Mouse (Mus musculus) E14TG2a.4 (cell line): ENCODE data around the gene Hcn3.

ENCODE experiments used
- H3K27me3 ChIP-seq: 2 replicates; pipeline ENCODE4 v1.6.1; 2014; ENCODE audit warnings: low read length, control low read depth; ENCODE audit not compliant: insufficient read depth
- H3K36me3 ChIP-seq: 2 replicates; pipeline ENCODE4 v1.6.1; 2014; ENCODE audit warnings: low read length, control low read depth; ENCODE audit not compliant: insufficient read depth
- H3K4me1 ChIP-seq: replicated peaks from 2 replicates; pipeline ENCODE4 v1.6.1; 2014; ENCODE audit warnings: low read depth, low read length, control low read depth
- H3K4me3 ChIP-seq: replicated peaks from 2 replicates; pipeline ENCODE4 v1.5.1; 2014; ENCODE audit warnings: mild to moderate bottlenecking, low read length
- H3K9me3 ChIP-seq: 2 replicates; pipeline ENCODE4 v1.6.1; 2014; ENCODE audit warnings: low read length, control low read depth
- CTCF ChIP-seq: conservative IDR thresholded peaks from 2 replicates; pipeline ENCODE4 v1.5.1; 2014; ENCODE audit warnings: low read length
- NANOG ChIP-seq: IDR thresholded peaks from 2 replicates; pipeline ENCODE4 v1.6.1; 2014; ENCODE audit warnings: borderline replicate concordance, low read length, mixed read lengths
- POU5F1 ChIP-seq: IDR thresholded peaks from 2 replicates; pipeline ENCODE4 v1.6.1; 2014; ENCODE audit warnings: low read length, borderline replicate concordance

Hcn3 gene

DNA sequence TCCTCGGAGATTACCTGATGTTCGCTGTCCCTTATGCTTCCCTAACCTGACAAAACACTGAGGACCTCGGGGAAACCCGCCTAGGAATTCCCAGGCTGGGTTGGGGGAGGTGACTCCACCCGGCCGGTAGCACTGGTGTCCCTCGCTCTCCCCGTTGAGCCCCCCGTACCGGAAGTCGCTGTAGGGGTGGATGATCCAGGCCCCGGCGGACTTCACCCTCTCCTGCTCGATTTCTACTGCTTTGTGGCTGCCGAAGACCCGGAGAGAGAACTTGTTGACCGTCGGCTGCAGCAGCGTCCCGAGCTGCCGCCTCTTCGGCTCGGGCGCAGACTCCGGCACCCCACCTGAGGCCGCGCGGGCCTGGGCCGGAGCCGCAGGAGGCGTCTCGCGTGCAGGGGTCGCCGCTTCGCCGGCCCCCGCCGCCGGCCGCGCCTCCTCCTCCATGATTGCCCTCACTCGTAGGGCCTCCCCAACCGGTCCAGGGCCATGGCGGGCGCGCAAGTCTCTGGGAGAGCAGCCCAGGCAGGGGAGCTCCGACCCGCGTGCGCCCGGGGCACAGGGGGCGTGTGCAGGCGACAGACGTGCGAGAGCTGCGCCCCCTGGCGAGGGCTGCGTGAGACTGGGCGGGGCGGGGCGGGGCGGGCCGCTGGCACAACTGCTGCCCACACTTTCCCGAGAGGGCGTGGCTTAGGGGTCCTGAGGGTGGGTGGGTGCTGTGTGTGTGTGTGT, at the start of gene Hcn3:
Hcn3 (minus strand) TSS at position 581 of the 729 bp plus-strand sequence.
- no peak for TF ChIP-seq NANOG
- TF ChIP-seq POU5F1, result no peak
- TF ChIP-seq CTCF, result no peak
- peak within 1 kb of the TSS; percentile 86 for H3K4me3 ChIP-seq
- no peaks in the 10 kb centered on the region for H3K36me3 ChIP-seq

DNA sequence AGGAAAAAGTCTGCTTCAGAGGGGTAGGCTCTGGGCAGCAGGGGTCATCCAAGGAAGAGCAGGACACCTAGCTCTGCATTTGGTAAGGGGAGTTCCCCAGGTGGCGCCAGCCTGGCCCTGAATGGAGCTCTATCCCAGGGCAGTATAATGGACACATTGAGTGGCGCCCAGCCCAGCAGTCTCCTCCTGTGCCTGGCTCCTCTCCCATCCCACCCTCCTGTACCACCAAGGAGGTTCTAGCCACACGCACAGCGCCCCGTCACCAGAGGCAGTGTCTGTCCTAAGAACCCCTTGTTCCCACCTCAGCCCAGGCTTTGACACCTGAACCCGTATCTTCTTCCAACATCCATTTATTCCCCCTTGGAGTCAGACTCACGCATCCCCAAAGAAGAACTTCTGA, 49.7 kb upstream of the Hcn3 start:
- no peak overlapping the region for H3K4me3 ChIP-seq
- no peaks in the 10 kb centered on the region for H3K9me3 ChIP-seq
- H3K36me3 ChIP-seq, result peaks cover 81% of the 10 kb centered on the region
- H3K4me1 ChIP-seq, result peaks cover 51% of the 10 kb centered on the region
- TF ChIP-seq CTCF, result no peak
- no peak for TF ChIP-seq POU5F1
- no peak for TF ChIP-seq NANOG
- H3K27me3 ChIP-seq, result no peaks in the 10 kb centered on the region

More for the DNA sequence above, at the start of gene Hcn3:
- Histone ChIP-seq H3K27me3 (peaks cover 26% of the 10 kb centered on the region), H3K9me3 (no peaks in the 10 kb centered on the region), H3K4me1 (peaks cover 31% of the 10 kb centered on the region)

DNA sequence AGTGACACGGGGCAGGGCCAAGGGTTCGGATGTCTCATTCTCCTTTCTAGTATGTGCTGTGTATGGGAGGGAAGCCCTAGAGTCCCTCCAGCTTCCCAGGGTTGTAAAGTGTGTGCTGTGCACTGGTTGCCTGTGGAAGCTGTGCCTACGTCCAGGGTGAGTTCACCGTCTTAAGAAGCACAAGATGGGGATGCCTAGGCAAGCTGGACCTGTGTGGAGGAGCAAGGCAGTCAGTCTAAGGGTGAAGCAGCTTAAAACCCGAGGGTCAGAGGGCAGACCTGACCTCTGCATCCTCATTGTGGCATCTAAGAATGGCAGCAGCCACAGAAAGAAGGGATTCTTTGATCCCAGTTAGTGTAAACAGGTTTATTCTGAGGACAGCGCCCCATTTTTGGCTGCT, 48.7 kb upstream of the Hcn3 start:
- no peaks in the 10 kb centered on the region for H3K9me3 ChIP-seq
- peaks cover 90% of the 10 kb centered on the region for H3K36me3 ChIP-seq
- no peaks in the 10 kb centered on the region for H3K27me3 ChIP-seq
- H3K4me3 ChIP-seq, result no peak overlapping the region
- peaks cover 51% of the 10 kb centered on the region for H3K4me1 ChIP-seq
- TF ChIP-seq NANOG (no peak), CTCF (no peak), POU5F1 (no peak)

DNA sequence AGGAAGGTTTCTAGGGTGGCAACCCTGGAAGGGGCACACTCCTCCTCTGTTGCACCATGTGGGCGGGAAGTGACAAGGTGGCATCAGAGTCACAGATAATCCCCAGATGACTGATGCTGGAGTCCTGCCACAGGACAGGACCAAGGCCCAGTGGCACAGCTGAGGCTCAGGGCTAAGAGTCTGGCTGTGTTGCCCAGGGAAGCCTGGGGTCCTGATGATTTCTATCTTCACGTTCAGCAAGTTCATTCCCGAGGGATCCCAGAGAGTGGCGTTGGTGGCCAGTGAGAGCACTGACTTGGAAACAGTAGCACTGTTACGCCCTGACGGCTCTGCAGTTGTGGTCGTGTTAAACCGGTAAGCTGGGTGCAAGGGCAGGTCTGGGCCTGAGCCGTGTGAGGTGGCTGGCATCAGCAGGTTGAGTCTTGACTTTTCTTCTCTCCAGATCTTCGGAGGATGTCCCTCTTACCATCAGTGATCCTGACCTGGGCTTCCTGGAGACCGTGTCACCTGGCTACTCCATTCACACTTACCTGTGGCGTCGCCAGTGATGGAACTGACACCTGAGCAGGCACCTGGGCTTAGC, 48.2 kb upstream of the Hcn3 start:
- Histone ChIP-seq H3K9me3 (no peaks in the 10 kb centered on the region), H3K36me3 (peaks cover 91% of the 10 kb centered on the region), H3K27me3 (no peaks in the 10 kb centered on the region), H3K4me1 (peaks cover 53% of the 10 kb centered on the region), H3K4me3 (no peak overlapping the region)
- TF ChIP-seq NANOG, result no peak
- TF ChIP-seq CTCF, result no peak
- TF ChIP-seq POU5F1, result no peak

DNA sequence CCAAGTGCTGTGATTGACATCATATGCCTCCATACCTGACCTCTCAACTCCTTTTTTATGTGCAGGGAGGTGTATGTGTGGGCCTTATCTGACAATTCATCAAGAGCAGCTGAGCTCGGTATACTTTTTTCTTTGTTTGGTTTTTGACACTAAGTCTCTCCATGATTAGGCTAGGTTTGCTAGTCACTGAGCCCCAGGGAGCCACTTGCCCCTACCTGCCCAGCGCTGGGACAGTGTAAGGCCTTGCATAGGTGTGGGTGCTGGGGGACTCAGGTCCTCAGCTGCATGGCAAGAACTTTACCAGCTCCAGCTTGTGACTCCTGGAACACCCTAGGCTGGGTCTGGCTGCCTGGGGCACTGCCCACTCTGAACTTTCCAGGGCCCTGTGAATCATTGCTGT, 46.7 kb upstream of the Hcn3 start:
- H3K36me3 ChIP-seq, result peaks cover 80% of the 10 kb centered on the region
- H3K27me3 ChIP-seq, result no peaks in the 10 kb centered on the region
- H3K9me3 ChIP-seq, result no peaks in the 10 kb centered on the region
- no peak for TF ChIP-seq CTCF
- no peak for TF ChIP-seq NANOG
- no peak for TF ChIP-seq POU5F1
- no peak overlapping the region for H3K4me3 ChIP-seq
- peaks cover 47% of the 10 kb centered on the region for H3K4me1 ChIP-seq

DNA sequence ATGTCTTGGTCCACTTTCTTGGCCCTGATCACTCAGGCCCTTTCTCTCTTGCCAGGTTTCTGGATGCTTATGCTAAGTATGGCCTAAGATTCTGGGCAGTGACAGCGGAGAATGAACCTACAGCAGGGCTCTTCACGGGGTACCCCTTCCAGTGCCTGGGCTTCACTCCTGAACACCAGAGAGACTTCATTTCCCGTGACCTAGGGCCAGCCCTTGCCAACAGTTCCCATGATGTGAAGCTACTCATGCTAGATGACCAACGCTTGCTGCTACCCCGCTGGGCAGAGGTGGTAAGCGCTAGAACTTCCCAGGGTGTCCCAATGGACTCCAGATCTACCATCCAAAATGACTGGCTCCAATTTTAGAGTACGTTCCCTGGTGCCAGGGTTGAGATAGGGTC, 46.1 kb upstream of the Hcn3 start:
- peaks cover 74% of the 10 kb centered on the region for H3K36me3 ChIP-seq
- no peak for TF ChIP-seq NANOG
- no peak for TF ChIP-seq POU5F1
- H3K4me3 ChIP-seq, result no peak overlapping the region
- H3K9me3 ChIP-seq, result no peaks in the 10 kb centered on the region
- no peaks in the 10 kb centered on the region for H3K27me3 ChIP-seq
- H3K4me1 ChIP-seq, result peaks cover 45% of the 10 kb centered on the region

GRCm38 (mm10) chr3:89203142-89203514, 43.1 kb upstream of the Hcn3 start:
- H3K4me3 ChIP-seq, result peak overlapping the region; percentile 83
- H3K27me3 ChIP-seq, result no peaks in the 10 kb centered on the region
- H3K36me3 ChIP-seq, result peaks cover 44% of the 10 kb centered on the region
- peaks cover 22% of the 10 kb centered on the region for H3K4me1 ChIP-seq
- TF ChIP-seq NANOG (no peak), POU5F1 (no peak)
- H3K9me3 ChIP-seq, result no peaks in the 10 kb centered on the region

DNA sequence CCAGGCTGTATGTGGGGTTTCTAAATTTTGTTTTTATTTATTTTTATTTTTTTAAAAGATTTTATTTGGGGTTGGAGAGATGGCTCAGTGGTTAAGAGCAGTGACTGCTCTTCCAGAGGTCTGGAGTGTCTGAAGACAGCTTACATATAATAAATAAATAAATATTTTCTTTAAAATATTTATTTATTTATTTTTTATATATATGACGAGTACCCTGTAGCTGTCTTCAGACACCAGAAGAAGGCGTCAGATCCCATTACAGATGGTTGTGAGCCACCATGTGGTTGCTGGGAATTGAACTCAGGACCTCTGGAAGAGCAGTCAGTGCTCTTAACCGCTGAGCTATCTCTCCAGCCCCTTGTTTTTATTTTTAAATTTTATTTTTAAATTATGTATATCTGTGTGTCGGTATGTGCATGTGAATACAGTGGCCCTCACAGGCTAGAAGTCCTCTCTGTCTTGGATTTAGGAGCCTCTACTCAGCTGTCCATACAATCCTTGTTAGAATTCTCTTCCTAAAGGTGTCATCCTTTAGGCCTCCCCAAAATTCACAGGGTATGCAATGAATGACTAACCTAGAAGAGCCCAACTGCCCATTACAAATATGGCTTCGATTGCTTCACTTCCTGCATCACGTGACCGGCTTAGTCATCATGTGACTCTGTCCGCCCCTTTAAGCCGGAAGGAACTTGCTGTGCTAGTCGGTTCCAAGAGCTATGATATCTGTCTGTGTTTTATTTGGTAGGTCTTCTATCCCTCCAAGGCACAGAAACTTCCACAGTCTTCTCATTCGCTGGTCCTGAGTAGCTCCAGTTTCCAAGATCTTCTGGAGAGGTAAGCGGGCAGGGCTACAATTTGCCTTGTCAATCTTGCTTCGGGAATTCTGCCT, 42.5 kb upstream of the Hcn3 start, which contains the start of gene Gba:
Gba (plus strand) TSS at position 676 of the 889 bp plus-strand sequence.
- H3K27me3 ChIP-seq, result no peaks in the 10 kb centered on the region
- H3K36me3 ChIP-seq, result peaks cover 38% of the 10 kb centered on the region
- TF ChIP-seq NANOG, result no peak
- no peak for TF ChIP-seq POU5F1
- no peak for TF ChIP-seq CTCF
- peaks cover 18% of the 10 kb centered on the region for H3K4me1 ChIP-seq
- peak within 1 kb of the TSS; percentile 83 for H3K4me3 ChIP-seq
- H3K9me3 ChIP-seq, result no peaks in the 10 kb centered on the region

DNA sequence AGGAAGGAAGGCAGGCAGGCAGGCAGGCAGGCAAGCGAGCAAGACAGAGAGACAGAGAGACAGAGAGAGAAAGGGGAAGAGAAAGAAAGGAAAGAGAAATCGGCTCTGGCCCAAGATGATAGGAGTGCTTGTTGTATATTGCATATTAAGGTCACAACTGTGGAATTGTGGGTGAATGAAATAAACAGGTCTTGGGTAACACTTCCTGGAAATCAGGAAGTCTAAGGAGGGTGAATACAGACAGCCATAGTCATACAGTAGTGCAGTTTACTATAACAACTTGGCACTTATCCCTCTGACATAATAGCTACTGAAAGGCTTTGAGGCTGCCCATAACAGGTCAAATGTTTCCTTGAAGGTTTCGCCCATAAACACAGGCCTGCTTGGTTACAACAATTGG, 39.8 kb upstream of the Hcn3 start:
- H3K9me3 ChIP-seq, result no peaks in the 10 kb centered on the region
- TF ChIP-seq NANOG, result no peak
- no peak for TF ChIP-seq CTCF
- no peak for TF ChIP-seq POU5F1
- no peaks in the 10 kb centered on the region for H3K27me3 ChIP-seq
- H3K36me3 ChIP-seq, result peaks cover 11% of the 10 kb centered on the region
- H3K4me1 ChIP-seq, result peaks cover 36% of the 10 kb centered on the region
- no peak overlapping the region for H3K4me3 ChIP-seq
